Mouse (Mus musculus): Measurements from ENCODE around the gene Slc9a1.

Slc9a1 gene

DNA sequence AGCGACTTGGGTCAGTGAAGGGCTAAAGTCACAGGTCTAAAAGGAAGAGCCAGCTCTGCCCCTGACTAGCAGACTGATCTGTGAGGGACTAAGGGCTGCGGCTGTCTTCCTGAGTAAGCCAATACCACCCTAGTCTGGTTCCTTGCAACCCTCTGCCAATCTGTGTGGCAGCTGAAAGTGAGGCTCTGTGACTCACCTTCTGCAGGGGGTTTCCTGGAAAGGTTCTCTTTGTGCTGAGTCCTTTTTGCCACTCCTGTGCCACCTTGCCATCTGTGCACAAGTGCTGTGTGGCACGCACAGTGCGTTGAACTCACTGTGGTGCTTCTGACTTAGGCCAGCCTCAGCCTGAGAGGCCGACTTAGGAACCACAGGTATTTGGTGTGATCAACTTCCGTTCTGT is 30.0 kb downstream of the Slc9a1 start:
- in situ Hi-C loops (cut with MboI; ENCODE audit: low sequenced_read_pairs): no loop called here

DNA sequence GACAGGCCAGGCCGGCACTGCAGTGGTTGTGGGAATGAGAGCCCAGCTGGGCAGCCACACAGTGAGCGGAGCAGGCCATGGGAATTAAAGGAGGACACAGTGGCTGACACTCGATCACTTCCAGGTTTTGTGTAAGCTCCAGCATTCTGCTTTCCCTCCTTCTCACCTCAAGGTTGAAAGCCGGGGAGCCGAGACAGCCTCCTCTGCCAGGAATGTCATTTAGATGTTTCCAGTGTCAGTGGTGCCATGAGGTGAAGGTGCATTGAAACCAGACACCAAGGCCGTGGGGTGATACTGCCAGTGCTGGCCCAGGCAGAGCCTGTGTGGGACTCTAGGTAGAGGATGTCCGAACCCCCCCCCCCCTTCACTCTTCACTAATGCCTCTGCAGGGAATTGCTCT is 30.6 kb downstream of the Slc9a1 start:
- in situ Hi-C loops (cut with MboI; ENCODE audit: low sequenced_read_pairs): no loop called here

- in situ Hi-C loops (cut with MboI; ENCODE audit: low sequenced_read_pairs): no loop called here
These were observed 32.5 kb downstream of the Slc9a1 start for GRCm38 (mm10) chr4:133402011-133402410.

- in situ Hi-C loops (cut with MboI; ENCODE audit: low sequenced_read_pairs): no loop called here
These were observed 34.2 kb downstream of the Slc9a1 start for GRCm38 (mm10) chr4:133403611-133404228.

DNA sequence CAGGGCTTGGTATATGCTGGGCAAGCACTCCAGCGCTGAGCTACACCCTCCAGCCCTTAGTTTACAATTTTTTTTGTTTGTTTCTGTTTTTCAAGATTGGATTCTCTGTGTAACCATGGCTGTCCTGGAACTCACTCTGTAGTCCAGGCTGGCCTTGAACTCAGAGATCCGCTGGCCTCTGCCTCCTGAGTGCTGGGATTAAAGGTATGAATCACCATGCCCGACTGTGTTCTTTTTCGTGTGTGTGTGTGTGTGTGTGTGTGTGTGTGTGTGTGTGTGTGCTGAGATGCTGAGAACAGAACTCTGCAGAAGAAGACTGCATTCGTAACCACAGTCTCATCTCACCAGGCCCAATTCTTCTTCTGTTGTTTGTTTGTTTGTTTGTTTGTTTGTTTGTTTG is 34.8 kb downstream of the Slc9a1 start:
- in situ Hi-C loops (cut with MboI; ENCODE audit: low sequenced_read_pairs): no loop called here

DNA sequence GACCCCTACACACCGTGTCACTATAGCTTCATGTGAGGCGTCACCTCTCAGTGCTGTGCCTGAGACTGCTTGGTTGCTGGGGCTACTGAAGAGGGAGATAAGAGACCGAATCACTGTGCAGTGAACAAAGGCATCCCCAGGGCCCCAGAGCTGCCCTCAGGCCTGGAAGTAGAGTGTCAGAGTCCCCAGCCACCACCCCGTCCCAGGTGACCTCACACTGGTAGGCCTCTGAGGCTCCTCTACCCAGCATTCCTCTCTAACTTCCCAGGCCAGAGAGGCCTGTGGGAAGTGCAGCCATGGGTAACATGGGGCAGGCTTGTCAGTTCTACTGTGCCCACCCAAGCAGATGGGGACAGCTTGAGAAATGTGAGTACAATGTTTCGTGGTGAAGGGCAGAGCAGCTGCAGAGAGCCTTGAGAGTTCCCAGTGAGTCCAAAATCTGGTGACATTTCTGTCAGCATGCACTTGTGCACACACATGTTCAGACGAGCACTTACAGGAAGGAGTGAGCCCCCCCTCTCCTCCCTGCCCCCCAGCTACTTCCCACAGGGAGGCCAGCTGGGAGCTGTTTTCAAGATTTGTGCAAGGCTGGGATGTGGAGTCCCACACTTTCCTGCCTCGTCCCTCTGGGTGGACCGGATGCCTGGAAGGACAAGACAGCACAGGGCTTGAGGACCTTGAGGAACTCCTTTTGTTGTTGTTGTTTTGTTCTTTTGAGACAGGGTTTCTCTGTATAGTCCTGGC is 37.0 kb downstream of the Slc9a1 start:
- in situ Hi-C loops (cut with MboI; ENCODE audit: low sequenced_read_pairs): no loop called here

DNA sequence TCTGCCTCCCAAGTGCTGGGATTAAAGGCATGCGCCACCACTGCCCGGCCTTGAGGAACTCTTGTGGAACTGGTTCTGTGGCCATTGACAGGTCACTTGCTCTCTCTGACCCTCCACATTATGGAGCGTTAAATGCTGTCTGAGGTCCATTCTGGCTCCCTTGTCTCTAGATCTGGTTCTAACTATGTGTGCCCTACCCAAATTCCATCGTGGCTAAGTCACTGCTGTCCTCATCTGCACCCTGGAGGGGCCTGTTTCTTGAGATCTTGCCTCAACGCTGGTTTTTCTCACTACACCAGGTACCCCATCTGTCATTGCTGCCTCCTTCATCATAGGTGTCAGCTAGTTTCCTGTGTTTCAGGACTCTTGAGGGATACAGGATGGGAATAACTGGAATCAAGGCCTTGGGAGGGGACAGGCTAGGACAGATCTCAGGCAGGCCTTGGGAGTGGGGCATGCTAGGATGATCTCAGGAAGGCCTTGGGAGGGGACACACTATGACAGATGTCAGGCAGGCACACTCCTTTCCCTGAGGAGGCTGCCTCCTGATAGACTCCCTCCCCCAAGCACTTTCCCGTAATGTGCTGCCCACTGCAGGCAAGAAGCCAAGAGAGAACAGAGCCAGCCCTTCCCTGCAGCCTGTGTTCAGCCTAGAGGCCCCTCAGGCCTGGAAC is 37.7 kb downstream of the Slc9a1 start:
- in situ Hi-C loops (cut with MboI; ENCODE audit: low sequenced_read_pairs): no loop called here

- in situ Hi-C loops (cut with MboI; ENCODE audit: low sequenced_read_pairs): no loop called here
These were observed 38.5 kb downstream of the Slc9a1 start for GRCm38 (mm10) chr4:133408006-133408405.

DNA sequence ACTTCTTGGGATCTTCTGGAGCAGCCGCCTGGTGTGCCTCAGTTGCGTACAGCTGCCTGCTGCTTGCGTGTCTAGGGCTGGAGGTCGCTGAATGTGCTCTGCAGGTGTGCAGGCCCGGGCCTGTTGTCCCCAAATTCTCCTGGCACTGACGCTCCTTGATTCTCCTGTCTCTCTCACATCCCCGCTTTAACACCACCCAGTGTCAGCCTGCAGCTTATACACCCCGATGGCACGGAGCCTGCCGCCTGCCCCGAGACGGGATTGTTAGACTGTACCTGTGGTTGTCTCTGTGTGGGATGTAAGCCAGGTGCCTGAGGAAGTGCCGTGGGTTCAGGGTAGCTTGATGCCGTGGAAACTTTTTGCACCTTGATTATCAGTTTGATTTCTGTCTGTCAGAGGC is 41.5 kb downstream of the Slc9a1 start:
- in situ Hi-C loops (cut with MboI; ENCODE audit: low sequenced_read_pairs): no loop called here

GRCm38 (mm10) chr4:133412096-133412495 is 42.6 kb downstream of the Slc9a1 start:
- in situ Hi-C loops (cut with MboI; ENCODE audit: low sequenced_read_pairs): no loop called here

- in situ Hi-C loops (cut with MboI; ENCODE audit: low sequenced_read_pairs): no loop called here
These were observed 43.4 kb downstream of the Slc9a1 start for GRCm38 (mm10) chr4:133412575-133413540.

DNA sequence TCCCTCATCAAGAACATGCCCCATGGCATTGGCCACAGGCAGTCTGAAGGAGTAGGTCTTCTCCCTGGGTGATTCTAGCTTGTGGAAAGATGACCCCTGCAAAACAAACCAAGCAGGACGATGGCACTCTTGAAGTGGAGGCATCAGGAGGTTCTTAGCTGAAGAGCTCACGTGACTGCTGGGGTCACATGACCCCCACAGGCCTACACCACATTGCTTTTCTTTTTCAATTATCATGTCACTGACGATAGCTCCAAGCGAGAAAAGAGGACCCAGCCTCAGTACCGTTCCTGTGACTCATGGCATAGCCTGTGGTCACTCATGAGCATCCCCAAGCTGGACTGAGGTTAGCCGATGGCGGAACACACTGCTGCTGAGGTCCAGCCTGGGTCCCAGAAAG is 44.1 kb downstream of the Slc9a1 start:
- in situ Hi-C loops (cut with MboI; ENCODE audit: low sequenced_read_pairs): no loop called here

DNA sequence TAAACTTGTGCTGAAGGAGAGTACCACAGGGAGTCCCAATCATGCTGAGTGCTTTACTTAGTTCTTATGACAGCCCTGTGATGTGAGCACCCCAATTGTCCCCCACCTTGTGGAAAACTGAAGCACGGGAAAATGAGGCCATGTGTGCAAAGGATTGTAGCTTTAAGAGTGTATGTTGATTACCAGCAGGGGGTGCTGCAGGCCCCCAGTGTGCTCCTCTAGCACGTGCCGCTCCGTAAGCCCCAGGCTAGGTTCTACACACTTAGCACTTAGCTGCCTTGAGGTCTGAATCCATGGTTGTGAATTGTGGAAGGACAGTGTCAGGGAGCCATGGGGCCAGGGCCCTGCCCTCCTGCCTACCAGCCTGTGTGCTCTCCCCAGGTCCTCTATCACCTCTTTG is 45.4 kb downstream of the Slc9a1 start:
- in situ Hi-C loops (cut with MboI; ENCODE audit: low sequenced_read_pairs): no loop called here

- in situ Hi-C loops (cut with MboI; ENCODE audit: low sequenced_read_pairs): no loop called here
These were observed 50.0 kb downstream of the Slc9a1 start for GRCm38 (mm10) chr4:133419312-133420004.

- in situ Hi-C loops (cut with MboI; ENCODE audit: low sequenced_read_pairs): no loop called here
These were observed 52.5 kb downstream of the Slc9a1 start for GRCm38 (mm10) chr4:133421989-133422388.

- in situ Hi-C loops (cut with MboI; ENCODE audit: low sequenced_read_pairs): no loop called here
These were observed 53.1 kb downstream of the Slc9a1 start for GRCm38 (mm10) chr4:133422601-133423000.

- in situ Hi-C loops (cut with MboI; ENCODE audit: low sequenced_read_pairs): no loop called here
These were observed 53.6 kb downstream of the Slc9a1 start for GRCm38 (mm10) chr4:133423108-133423507.

GRCm38 (mm10) chr4:133423691-133424090 is 54.2 kb downstream of the Slc9a1 start:
- in situ Hi-C loops (cut with MboI; ENCODE audit: low sequenced_read_pairs): no loop called here

DNA sequence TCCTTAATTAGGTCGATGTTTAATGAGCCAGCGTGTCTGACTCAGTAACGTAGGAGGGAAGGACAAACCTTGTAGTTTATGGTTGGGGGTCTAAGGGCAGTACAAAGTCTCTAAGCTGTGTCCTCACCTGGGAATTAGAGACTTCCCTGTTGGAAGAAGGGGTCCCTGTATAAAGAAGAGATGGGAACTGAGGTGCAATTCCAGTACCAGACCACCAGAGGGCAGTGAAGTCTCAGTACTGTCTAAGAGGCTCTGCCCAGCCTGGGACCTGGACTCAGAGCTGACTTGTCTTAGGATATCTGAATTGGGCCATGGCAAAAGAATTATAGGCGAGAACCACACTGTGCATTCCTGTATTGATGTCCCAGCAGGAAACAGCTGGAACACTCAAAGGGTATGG is 54.6 kb downstream of the Slc9a1 start:
- in situ Hi-C loops (cut with MboI; ENCODE audit: low sequenced_read_pairs): no loop called here

GRCm38 (mm10) chr4:133426141-133426540 is 56.6 kb downstream of the Slc9a1 start:
- in situ Hi-C loops (cut with MboI; ENCODE audit: low sequenced_read_pairs): no loop called here
